Mouse (Mus musculus) liver, embryonic 11.5 days (tissue): Measurements from ENCODE around the gene Dnase1l3. TPM values are rescaled to one million over a fixed set of nuclear protein-coding genes. Genes with fewer than 3 reads are reported as not detected.

Experiments used
- ATAC-seq: fragments of 200-750 bp; cut with Nextera tagmentation; replicated peaks from 2 replicates; pipeline ENCODE4 v1.8.0; 2017; ENCODE audit warnings: moderate number of reproducible peaks, mild to moderate bottlenecking, moderate TSS enrichment, moderate library complexity; ENCODE audit not compliant: low FRiP score
- DNase-seq: peaks from one replicate; pipeline ENCODE4 v3.0.0-alpha.2; 2017; ENCODE audit warnings: low spot score
- H3K27ac ChIP-seq: fragments of 300-500 bp; sonication (generic); 2 replicates; pipeline ENCODE4 v1.5.1; 2014; ENCODE audit warnings: mild to moderate bottlenecking, low read depth, low read length, control low read depth
- H3K27me3 ChIP-seq: fragments of 300-500 bp; sonication (generic); replicated peaks from 2 replicates; pipeline ENCODE4 v1.6.1; 2014; ENCODE audit warnings: low read length, mixed read lengths; ENCODE audit not compliant: control insufficient read depth, insufficient read depth
- H3K36me3 ChIP-seq: fragments of 300-500 bp; sonication (generic); 2 replicates; pipeline ENCODE4 v1.6.1; 2014; ENCODE audit warnings: mild to moderate bottlenecking, low read length, moderate library complexity, mixed read lengths; ENCODE audit not compliant: control insufficient read depth, insufficient read depth
- H3K4me1 ChIP-seq: fragments of 300-500 bp; sonication (generic); replicated peaks from 2 replicates; pipeline ENCODE4 v1.6.1; 2014; ENCODE audit warnings: low read length, mixed read lengths; ENCODE audit not compliant: control insufficient read depth, insufficient read depth
- H3K4me2 ChIP-seq: fragments of 300-500 bp; sonication (generic); 2 replicates; pipeline ENCODE4 v1.6.1; 2014; ENCODE audit warnings: mild to moderate bottlenecking, control low read depth, moderate library complexity
- H3K4me3 ChIP-seq: fragments of 300-500 bp; sonication (generic); 2 replicates; pipeline ENCODE4 v1.5.1; 2014; ENCODE audit warnings: low read depth, low read length, control low read depth
- H3K9ac ChIP-seq: fragments of 300-500 bp; sonication (generic); 2 replicates; pipeline ENCODE4 v1.6.1; 2014; ENCODE audit warnings: low read depth, low read length, control low read depth
- H3K9me3 ChIP-seq: fragments of 300-500 bp; sonication (generic); 2 replicates; pipeline ENCODE4 v1.6.1; 2016; ENCODE audit warnings: low read length, inconsistent platforms, mixed read lengths; ENCODE audit not compliant: control insufficient read depth
- WGBS: fragments of 180-500 bp; shearing (Covaris S2); extraction: QIAGEN DNeasy Blood & Tissue Kit; methylation state at CpG from one replicate; pipeline ENCODE4 v1.1.7; 2014; 5-methylcytosine and 5-hydroxymethylcytosine counted together
- polyA plus RNA-seq: library from polyadenylated mRNA; unstranded; fragments of >200 nt; fragmentation: Nextera tagmentation; extraction: Ambion mirVana; gene quantifications from 2 replicates; pipeline ENCODE4 v1.2.1, GENCODE M21; 2014

The Dnase1l3 gene
- polyA plus RNA-seq, 1 experiment from 2014 or later: 0.73 TPM

DNA sequence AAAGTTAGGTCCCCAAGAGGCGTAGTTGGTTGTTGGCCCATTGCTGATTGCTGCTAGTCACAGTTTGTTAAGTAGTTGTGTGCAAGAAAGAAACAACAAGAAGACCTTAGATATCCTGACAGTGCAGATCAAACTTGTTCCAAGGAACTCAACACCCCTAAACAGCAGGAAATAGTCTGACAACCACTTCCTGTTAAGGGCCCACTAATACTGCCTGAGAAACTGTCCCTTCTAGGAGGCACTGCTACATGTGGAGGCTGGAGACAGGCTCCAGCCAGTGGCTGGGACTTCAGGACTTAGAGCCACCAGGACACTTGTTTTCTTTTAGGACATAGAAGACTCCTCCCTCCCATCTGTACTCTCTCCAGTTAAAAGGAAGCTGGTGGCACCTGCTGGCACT lies 16.9 kb downstream of the Dnase1l3 start:
- no peaks in the 10 kb centered on the region for H3K36me3 ChIP-seq
- no peaks in the 10 kb centered on the region for H3K4me1 ChIP-seq
- 77% methylated on average over 1 of the region's 1 CpGs for WGBS
- H3K9me3 ChIP-seq: no peaks in the 10 kb centered on the region
- no peak overlapping the region for H3K9ac ChIP-seq
- ATAC-seq: no peak
- H3K27me3 ChIP-seq: no peaks in the 10 kb centered on the region
- no peak for DNase-seq
- H3K4me2 ChIP-seq: no peak overlapping the region
- H3K4me3 ChIP-seq: no peak overlapping the region
- no peak overlapping the region for H3K27ac ChIP-seq

DNA sequence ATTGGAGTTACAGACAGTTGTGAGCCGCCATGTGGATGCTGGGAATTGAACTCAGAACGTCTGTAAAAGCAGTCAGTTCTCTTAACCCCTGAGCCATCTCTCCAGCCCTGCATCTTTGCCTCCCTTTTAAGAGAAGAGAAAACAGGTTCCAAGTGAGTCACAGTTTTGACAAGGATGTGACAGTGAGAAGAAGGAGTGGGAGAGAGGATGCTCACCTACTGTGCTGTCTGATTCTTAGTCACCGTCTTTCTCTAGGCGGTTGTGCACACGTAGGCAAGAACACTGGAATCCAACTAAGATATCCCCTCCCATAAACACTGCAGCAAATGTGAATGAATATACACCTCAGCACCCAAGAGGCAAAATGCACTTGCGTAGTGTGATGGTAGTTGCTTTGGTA lies 19.2 kb downstream of the Dnase1l3 start:
- Histone ChIP-seq H3K27ac (no peak overlapping the region), H3K4me3 (no peak overlapping the region), H3K4me1 (no peaks in the 10 kb centered on the region), H3K4me2 (no peak overlapping the region), H3K27me3 (no peaks in the 10 kb centered on the region), H3K9ac (no peak overlapping the region), H3K36me3 (no peaks in the 10 kb centered on the region), H3K9me3 (no peaks in the 10 kb centered on the region)
- DNase-seq: no peak
- no peak for ATAC-seq
- WGBS: 80% methylated on average over 6 of the region's 6 CpGs

DNA sequence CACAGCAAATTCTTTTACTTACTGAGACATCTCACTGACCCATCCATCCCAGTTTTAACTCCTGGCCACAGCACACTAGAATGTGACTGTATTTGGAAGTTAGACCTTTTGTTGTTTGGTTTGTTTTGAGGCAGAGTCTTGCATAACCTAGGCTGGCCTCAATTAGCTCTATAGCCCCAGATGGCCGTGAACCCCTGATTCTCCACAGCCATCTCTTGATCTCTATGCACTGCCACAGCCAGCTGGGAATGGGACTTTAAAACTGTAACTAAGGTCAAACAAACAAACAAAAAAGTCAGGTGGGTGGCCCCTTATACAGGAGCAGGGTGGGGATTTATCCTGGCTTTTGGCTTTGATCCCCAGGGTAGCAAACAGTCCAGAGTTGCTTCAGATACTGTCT lies 19.7 kb downstream of the Dnase1l3 start:
- DNase-seq: no peak
- Histone ChIP-seq H3K27ac (no peak overlapping the region), H3K27me3 (no peaks in the 10 kb centered on the region), H3K36me3 (no peaks in the 10 kb centered on the region), H3K4me3 (no peak overlapping the region), H3K9ac (no peak overlapping the region), H3K4me2 (no peak overlapping the region), H3K4me1 (no peaks in the 10 kb centered on the region), H3K9me3 (no peaks in the 10 kb centered on the region)
- 84% methylated on average over 1 of the region's 1 CpGs for WGBS
- ATAC-seq: no peak

DNA sequence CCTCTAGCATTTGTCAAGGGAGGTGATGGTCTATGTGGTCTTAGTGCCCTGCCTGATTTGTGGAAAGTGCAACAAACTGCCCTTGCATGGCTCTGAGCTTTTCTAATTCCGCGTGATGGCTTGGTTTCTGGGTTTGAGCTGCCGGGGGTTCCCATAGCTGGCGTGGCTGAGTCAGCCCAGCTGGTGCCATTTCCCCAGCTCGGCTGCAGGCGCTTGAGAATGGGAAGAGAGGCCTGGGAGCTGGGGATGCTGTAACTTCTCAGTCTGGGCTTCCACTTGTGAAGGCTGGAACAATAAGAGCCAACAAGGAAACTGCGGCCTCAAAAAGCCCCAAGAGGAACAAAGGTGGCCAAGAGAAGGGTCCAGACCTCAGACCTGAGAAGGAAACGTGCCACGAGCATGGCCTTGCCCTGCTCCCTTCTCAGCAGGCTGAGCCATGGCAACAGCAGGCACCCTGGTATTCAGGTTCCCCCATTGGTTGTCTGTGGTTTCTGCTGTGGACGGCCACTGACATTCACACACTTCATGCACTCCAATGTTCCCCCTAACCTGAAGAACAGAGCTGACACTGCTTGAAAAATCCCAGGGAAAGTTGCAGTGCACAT lies 22.4 kb downstream of the Dnase1l3 start:
- H3K36me3 ChIP-seq: no peaks in the 10 kb centered on the region
- H3K4me1 ChIP-seq: no peaks in the 10 kb centered on the region
- H3K4me2 ChIP-seq: no peak overlapping the region
- ATAC-seq: no peak
- H3K4me3 ChIP-seq: no peak overlapping the region
- no peak for DNase-seq
- no peaks in the 10 kb centered on the region for H3K9me3 ChIP-seq
- H3K27me3 ChIP-seq: no peaks in the 10 kb centered on the region
- 58% methylated on average over 10 of the region's 10 CpGs for WGBS
- H3K9ac ChIP-seq: no peak overlapping the region
- H3K27ac ChIP-seq: no peak overlapping the region

DNA sequence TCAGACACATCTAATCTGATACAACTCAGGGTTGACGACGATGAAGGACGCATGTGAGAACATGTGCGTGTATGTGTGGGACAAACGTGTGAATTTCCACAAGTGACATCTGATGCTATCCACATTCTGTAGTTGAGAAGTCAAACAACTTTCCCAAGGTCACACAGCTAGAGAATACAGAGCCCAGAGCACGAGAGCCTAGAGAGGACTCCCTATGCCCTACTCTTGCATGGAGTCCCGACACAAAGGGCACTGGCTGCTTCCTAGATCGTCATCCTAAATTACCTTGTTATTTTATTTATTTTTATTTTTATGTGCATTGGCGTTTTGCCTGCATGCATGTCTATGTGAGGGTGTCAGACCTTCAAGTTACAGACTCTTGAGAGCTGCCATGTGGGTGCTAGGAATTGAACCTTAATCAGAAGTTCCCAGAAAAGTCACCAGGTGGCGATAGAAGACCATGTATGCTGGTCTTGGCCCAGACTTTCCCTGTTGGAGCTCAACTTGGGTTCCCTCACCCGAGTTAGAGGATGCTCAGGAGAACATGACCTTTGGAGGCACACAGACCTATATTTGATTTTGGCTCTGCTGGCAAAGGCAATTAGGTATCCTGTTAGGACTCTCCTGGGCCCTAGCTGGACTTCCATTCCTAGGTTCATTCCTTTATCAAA lies 30.0 kb downstream of the Dnase1l3 start:
- Histone ChIP-seq H3K27me3 (no peaks in the 10 kb centered on the region), H3K4me1 (no peaks in the 10 kb centered on the region; the same call in 1 of the 2 replicates), H3K27ac (no peak overlapping the region), H3K4me2 (no peak overlapping the region), H3K4me3 (no peak overlapping the region), H3K36me3 (no peaks in the 10 kb centered on the region), H3K9me3 (no peaks in the 10 kb centered on the region), H3K9ac (no peak overlapping the region)
- WGBS: 50% methylated on average over 11 of the region's 11 CpGs
- DNase-seq: peak; percentile 44
- ATAC-seq: peak; percentile 61; the same call in 1 of the 2 replicates

DNA sequence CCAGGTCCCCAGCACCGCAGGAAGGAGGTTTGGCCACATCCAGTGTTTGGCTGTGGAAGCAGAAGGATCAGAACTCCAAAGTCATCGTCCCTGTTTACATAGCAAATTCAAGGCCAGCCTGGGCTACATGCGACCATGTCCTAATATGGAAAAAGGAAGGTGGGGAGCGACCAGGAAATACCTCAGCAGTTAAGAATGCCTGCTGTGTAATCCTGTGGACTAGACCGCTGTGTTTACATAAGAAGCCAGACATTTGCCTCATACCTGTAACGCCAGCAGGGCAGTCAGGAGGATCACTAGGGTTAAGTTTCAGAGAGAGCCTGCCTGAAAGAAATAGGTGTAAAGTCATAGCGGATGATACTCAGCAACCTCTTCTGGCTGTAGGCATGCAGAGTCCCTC lies 31.2 kb downstream of the Dnase1l3 start:
- 56% methylated on average over 7 of the region's 7 CpGs for WGBS
- no peaks in the 10 kb centered on the region for H3K9me3 ChIP-seq
- no peak overlapping the region for H3K27ac ChIP-seq
- no peaks in the 10 kb centered on the region; the same call in 1 of the 2 replicates for H3K4me1 ChIP-seq
- H3K36me3 ChIP-seq: no peaks in the 10 kb centered on the region
- H3K27me3 ChIP-seq: no peaks in the 10 kb centered on the region
- ATAC-seq (no peak), DNase-seq (no peak)
- H3K4me3 ChIP-seq: no peak overlapping the region
- H3K4me2 ChIP-seq: no peak overlapping the region
- no peak overlapping the region for H3K9ac ChIP-seq

DNA sequence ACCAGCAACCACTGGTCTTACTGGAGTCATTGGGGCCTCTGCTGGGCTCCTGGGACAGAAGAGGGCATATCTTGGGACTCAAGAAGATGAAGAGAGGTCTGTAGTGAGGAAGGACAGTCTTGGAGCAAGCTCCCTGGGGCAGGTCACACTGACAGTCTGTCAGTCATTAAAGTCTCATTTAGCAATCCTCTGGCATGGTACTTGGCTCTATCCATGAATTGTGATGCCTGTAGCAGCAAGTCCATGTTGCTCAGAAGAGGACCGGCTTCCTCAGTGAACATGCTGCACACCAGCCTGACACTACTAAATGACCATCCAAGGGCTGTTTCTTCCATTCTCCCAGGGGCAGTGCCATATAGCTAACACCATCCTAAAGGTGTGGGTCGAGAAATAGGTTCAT lies 31.7 kb downstream of the Dnase1l3 start:
- Histone ChIP-seq H3K9me3 (no peaks in the 10 kb centered on the region), H3K27me3 (no peaks in the 10 kb centered on the region), H3K4me2 (no peak overlapping the region), H3K4me1 (no peaks in the 10 kb centered on the region; the same call in 1 of the 2 replicates), H3K27ac (no peak overlapping the region), H3K9ac (no peak overlapping the region), H3K4me3 (no peak overlapping the region), H3K36me3 (no peaks in the 10 kb centered on the region)
- no peak for DNase-seq
- 77% methylated on average over 2 of the region's 2 CpGs for WGBS
- no peak for ATAC-seq

DNA sequence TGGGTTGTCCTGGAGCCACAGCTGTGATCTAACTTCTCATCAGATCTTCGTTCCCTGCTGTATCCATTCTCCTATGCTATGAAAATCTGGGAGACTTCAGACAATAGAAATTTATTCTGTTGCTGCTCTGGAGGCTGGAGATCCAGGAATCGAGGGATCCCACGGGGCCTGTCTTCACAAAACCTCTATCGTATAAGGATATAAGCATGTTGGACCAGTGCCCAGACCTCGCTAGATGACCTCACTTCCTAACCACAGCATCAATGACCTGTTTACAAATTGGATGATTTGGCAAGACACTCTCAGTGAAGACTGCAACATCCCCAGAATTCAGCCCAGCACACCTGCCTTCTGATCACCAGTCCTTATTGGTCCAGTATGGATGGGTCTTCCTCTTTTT lies 32.7 kb downstream of the Dnase1l3 start:
- Histone ChIP-seq H3K9ac (no peak overlapping the region), H3K4me2 (no peak overlapping the region), H3K9me3 (no peaks in the 10 kb centered on the region), H3K4me3 (no peak overlapping the region), H3K36me3 (no peaks in the 10 kb centered on the region), H3K4me1 (no peaks in the 10 kb centered on the region; the same call in 1 of the 2 replicates), H3K27ac (no peak overlapping the region), H3K27me3 (no peaks in the 10 kb centered on the region)
- DNase-seq: no peak
- WGBS: 76% methylated on average over 5 of the region's 5 CpGs
- ATAC-seq: no peak

DNA sequence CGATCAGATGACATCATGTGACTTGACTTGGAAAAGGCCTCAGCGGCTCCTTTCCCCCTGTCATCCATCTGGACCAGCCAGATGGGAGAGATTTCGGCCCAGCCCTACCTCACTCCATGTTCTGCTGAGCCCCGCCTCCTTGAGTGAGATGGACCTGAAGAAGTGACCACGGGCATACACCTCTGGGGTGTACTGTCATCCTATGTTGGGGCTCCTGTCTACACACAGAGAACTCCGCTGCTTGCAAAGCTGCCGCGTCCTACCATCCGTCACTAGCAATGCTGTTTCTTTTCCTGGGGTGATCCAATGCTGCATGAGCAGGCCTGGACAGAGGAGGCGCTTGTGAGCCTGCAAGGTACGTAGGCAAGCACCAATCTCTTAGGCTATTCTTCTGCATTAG lies 33.8 kb downstream of the Dnase1l3 start:
- no peak overlapping the region for H3K4me2 ChIP-seq
- 58% methylated on average over 11 of the region's 11 CpGs for WGBS
- no peaks in the 10 kb centered on the region; the same call in 1 of the 2 replicates for H3K4me1 ChIP-seq
- ATAC-seq: no peak; the same call in 1 of the 2 replicates
- H3K36me3 ChIP-seq: no peaks in the 10 kb centered on the region
- H3K27me3 ChIP-seq: no peaks in the 10 kb centered on the region
- no peaks in the 10 kb centered on the region for H3K9me3 ChIP-seq
- H3K4me3 ChIP-seq: no peak overlapping the region
- DNase-seq: no peak
- no peak overlapping the region for H3K27ac ChIP-seq
- H3K9ac ChIP-seq: no peak overlapping the region
